Mouse (Mus musculus) testis, adult 2 months (tissue): ENCODE measurements around the gene Cyfip2. TPM values are rescaled to one million over a fixed set of nuclear protein-coding genes. Genes with fewer than 3 reads are reported as not detected.
"Not testable (repeated sequence)": the region's sequence is repeated elsewhere in the genome, so short reads cannot be mapped to it uniquely, and the experiment has no call there.

ENCODE experiments used
- H3K27ac ChIP-seq: fragments of 200-500 bp; 2 replicates; pipeline ENCODE4 v1.5.1; 2012; ENCODE audit warnings: low read depth, low read length; ENCODE audit not compliant: control insufficient read depth, insufficient read depth
- H3K27me3 ChIP-seq: fragments of 200-500 bp; 2 replicates; pipeline ENCODE4 v1.6.1; 2012; ENCODE audit warnings: mild to moderate bottlenecking, low read length, moderate library complexity; ENCODE audit not compliant: control insufficient read depth, insufficient read depth
- H3K36me3 ChIP-seq: fragments of 200-500 bp; 2 replicates; pipeline ENCODE4 v1.6.1; 2012; ENCODE audit warnings: mild to moderate bottlenecking, low read length; ENCODE audit not compliant: control insufficient read depth, insufficient read depth
- H3K4me1 ChIP-seq: fragments of 200-500 bp; 2 replicates; pipeline ENCODE4 v1.6.1; 2012; ENCODE audit warnings: low read length; ENCODE audit not compliant: control insufficient read depth, insufficient read depth
- H3K4me3 ChIP-seq: fragments of 200-500 bp; 2 replicates; pipeline ENCODE4 v1.5.1; 2012; ENCODE audit warnings: low read depth, mild to moderate bottlenecking, low read length, moderate library complexity, mixed read lengths; ENCODE audit not compliant: control insufficient read depth
- CTCF ChIP-seq: fragments of 200-500 bp; IDR thresholded peaks from 2 replicates; pipeline ENCODE4 v1.5.1; 2012; ENCODE audit warnings: low read depth, mild to moderate bottlenecking, inconsistent platforms, low read length, moderate library complexity; ENCODE audit not compliant: control insufficient read depth, insufficient read depth, insufficient replicate concordance
- POLR2A ChIP-seq: fragments of 200-500 bp; IDR thresholded peaks from 2 replicates; pipeline ENCODE4 v1.6.1; 2012; ENCODE audit warnings: low read depth, mild to moderate bottlenecking, inconsistent platforms, low read length, moderate library complexity; ENCODE audit not compliant: control insufficient read depth
- polyA plus RNA-seq: library from polyadenylated mRNA; depleted of rRNA; stranded (reverse); fragments of >200 nt; gene quantifications from 2 replicates; pipeline ENCODE4 v1.2.3, GENCODE M21; 2012

Cyfip2 gene
- polyA plus RNA-seq, 1 experiment: 1.6 TPM

DNA sequence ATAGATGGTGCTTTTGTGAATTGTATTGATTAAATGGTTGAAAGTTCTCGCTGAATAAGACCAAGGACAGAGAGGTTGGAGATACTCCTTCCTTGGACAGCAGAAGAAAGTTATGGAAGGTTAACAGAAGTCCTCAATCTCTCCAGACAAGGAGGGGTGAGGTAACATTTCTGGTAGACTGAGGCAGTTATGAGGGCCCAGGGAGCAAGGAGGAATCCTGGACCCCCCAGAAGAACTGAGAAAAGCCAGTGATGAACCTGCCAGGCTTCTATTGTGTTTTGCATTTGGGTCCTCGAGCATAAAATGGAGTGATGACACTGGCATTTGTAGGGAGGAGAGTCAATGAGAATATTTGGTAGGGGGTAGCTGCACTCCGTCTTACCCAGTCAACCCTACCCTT lies 127.7 kb downstream of the Cyfip2 start:
- H3K4me3 ChIP-seq: no peak overlapping the region
- H3K4me1 ChIP-seq: no peaks in the 10 kb centered on the region
- no peaks in the 10 kb centered on the region for H3K36me3 ChIP-seq
- no peaks in the 10 kb centered on the region for H3K27me3 ChIP-seq
- H3K27ac ChIP-seq: no peak overlapping the region
- TF ChIP-seq POLR2A: no peak
- no peak for TF ChIP-seq CTCF

DNA sequence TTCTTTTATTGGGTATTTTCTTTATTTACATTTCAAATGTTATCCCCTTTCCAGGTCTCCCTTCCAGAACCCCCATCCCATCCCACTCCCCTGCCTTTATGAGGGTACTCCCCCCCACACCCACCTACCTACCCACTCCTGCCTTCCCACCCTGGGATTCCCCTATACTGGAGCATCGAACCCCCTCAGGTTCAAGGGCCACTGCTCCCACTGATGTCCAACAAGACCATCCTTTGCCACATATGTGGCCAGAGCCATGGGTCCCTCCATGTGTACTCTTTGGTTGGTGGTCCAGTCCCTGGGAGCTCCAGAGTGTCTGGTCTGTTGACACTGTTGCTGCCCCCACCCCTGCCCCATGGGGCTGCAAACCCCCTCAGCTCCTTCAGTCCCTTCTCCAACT lies 130.6 kb downstream of the Cyfip2 start:
- not testable (repeated sequence) for H3K4me1 ChIP-seq, H3K36me3 ChIP-seq, H3K4me3 ChIP-seq, H3K27me3 ChIP-seq, H3K27ac ChIP-seq

DNA sequence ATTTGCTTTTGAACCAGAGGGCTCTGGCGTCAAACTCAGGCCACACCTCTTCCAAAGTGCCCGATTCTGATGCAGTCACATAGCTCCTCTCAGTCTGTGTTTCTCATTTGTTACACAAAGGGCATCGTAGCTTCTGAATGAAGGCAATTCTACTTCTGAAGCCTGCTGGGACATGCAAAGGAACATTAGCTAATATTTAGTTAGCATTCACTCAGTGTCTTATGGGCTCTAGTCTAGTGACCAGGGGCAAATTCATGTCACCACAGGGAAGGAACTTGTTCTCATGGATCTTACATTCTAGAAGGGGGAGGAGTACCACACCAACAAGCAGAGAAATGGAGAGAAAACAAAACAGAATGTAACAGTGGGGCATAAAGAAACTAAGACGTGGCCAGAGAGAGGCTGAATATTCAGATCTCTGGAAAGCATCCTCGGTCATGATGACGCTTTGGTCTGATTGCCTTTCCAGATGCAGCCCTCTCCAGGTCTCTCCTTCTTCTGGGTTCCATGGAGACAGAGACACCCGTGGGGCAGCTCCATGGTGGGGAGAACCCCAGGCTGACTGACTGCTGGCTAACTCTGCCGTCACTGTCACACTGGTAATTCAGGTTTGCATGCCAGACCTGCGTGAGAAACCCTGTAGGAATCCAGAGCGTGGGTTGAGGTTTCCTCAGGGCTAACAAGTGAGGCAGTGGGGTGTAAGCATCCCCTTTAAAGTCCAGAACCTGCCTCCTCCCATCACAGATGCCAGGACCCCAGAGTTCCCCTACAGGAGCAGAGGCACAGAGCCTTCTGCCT lies 135.2 kb downstream of the Cyfip2 start:
- no peak overlapping the region for H3K4me3 ChIP-seq
- H3K4me1 ChIP-seq: no peaks in the 10 kb centered on the region
- no peaks in the 10 kb centered on the region for H3K27me3 ChIP-seq
- no peak overlapping the region for H3K27ac ChIP-seq
- H3K36me3 ChIP-seq: no peaks in the 10 kb centered on the region
- no peak for TF ChIP-seq POLR2A
- TF ChIP-seq CTCF: no peak

DNA sequence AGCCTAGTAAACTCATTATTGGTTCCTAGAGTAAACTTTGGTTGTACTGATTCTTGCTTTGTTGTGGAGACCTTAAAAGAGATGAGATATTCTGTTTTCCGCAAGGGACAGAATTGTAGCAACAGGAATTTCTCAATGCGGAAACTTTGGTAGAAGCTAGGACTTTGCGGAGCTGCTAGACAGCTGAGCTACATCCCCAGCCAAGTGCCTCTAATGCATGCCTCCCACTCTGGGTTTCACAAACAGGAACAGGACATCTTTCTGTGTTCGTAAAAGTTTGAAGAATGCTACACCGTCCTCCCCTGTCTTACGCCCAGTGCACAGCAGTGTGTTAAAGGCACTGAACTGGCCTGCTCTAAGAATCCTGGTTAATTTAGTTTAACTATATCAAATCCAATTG lies 136.5 kb downstream of the Cyfip2 start:
- Histone ChIP-seq H3K27ac (no peak overlapping the region), H3K4me3 (no peak overlapping the region), H3K36me3 (no peaks in the 10 kb centered on the region), H3K27me3 (no peaks in the 10 kb centered on the region), H3K4me1 (no peaks in the 10 kb centered on the region)
- TF ChIP-seq CTCF: no peak
- TF ChIP-seq POLR2A: no peak

DNA sequence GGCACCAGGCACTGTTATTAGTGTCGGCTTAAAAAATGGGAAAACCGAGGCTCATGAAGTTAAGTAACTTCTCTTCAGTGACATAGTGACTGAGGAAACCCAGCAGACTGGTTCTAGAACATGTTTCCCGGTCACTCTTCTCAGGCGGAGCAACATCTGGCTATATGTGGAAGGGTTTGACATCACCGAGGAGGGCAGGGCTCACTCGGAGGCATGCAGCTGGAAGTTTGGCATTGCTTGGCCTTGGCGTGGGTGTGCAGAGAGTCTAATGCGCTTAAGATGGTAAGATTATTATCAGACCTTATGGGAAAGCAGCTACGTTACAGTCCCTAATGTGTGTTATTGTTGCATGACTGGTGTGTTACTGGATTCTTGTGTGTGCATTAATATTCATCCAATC lies 140.5 kb downstream of the Cyfip2 start:
- Histone ChIP-seq H3K27ac (no peak overlapping the region), H3K4me1 (no peaks in the 10 kb centered on the region), H3K4me3 (no peak overlapping the region), H3K27me3 (no peaks in the 10 kb centered on the region), H3K36me3 (no peaks in the 10 kb centered on the region)
- no peak for TF ChIP-seq CTCF
- TF ChIP-seq POLR2A: no peak

DNA sequence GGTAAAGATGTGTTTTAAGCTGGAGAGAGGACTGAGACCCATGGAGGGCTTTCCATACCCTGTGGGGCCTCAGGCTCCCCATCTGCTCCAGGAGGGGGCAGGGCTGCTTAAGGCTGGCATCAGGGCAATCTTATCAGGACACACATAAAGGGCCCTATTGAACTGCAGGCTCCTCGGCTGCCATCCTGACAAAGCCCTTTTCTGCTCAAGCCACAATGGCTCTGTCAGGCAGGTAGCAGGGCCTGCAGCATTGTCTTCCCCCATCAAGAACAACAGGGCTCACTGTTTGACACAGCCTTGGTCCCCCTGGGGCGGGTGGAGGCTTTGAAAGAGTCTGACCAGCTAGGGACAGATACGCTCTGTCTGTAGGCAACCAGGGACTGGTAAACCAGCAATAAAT lies 142.8 kb downstream of the Cyfip2 start:
- Histone ChIP-seq H3K27ac (no peak overlapping the region), H3K36me3 (no peaks in the 10 kb centered on the region), H3K4me1 (no peaks in the 10 kb centered on the region), H3K4me3 (no peak overlapping the region), H3K27me3 (no peaks in the 10 kb centered on the region)
- no peak for TF ChIP-seq CTCF

DNA sequence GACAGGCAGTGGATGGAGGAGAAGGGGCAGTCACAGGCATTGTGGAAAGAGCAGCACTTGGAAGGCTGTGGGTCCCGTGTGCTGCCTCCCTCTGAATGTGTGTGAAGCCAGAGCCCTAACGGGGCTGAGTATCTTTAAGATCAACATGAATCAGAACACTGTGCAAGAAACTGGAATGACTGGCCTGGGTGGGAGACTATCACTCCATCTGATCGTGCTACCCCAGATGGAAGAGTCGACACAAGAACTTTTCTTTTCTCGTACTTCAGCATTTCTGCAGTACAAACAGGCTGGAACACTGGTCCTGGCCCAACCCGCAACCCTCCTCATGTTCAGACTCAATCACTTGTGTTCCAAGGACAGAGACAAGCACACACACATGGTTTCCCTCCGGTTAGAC lies 144.2 kb downstream of the Cyfip2 start:
- Histone ChIP-seq H3K4me3 (no peak overlapping the region), H3K27me3 (no peaks in the 10 kb centered on the region), H3K27ac (no peak overlapping the region), H3K4me1 (no peaks in the 10 kb centered on the region), H3K36me3 (no peaks in the 10 kb centered on the region)
- no peak for TF ChIP-seq CTCF
- no peak for TF ChIP-seq POLR2A
